Mouse (Mus musculus): ENCODE data around the gene Pxn.
"Not testable (repeated sequence)": the region's sequence is repeated elsewhere in the genome, so short reads cannot be mapped to it uniquely, and the experiment has no call there.

Gene Pxn

GRCm38 (mm10) chr5:115509321-115509761 is 2.9 kb downstream of the Pxn start:
- DNase-seq (ENCODE audit: low spot score), result no peak

GRCm38 (mm10) chr5:115509790-115510689 is 3.6 kb downstream of the Pxn start:
- no peak for DNase-seq (ENCODE audit: low spot score)

DNA sequence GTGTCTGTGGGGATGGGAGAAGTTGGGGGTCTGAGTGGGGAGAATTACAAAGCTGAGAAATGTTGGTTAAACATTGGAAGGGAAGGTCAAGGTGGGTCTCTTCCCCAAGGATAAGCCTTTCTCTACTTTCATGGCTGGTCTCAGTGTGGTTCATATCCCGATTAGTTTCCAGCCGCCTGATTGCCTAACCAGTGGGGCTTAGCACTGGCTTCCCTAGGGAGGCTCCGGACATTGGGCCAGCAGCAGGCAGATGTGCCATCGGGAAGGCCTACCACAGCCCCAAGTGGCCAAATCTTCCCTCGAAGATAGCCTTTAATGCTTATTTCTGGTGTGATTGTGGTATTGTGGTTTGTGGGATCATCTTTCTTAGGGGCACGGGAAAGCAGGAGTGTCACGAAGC is 5.9 kb downstream of the Pxn start:
- no peak for DNase-seq (ENCODE audit: low spot score)

DNA sequence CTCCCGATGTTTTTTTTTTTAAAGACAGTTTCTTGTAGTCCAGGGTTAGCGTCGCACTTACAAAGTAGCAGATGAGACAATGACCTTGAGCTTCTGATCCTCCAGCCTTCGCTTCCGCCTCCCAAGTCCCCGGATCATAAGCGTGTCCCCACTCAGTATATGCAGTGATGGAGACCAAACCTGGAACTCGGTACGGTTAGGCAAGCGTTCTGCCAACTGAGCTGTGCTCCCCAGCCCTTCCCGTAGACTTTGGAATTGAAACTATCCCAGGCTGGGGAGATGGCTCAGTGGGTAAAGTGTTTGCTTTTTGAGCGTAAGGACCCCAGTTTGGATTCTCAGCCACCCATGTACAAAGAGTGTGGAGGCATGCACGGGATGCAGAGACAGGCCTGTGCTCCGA is 6.8 kb downstream of the Pxn start:
- no peak for DNase-seq (ENCODE audit: low spot score)

DNA sequence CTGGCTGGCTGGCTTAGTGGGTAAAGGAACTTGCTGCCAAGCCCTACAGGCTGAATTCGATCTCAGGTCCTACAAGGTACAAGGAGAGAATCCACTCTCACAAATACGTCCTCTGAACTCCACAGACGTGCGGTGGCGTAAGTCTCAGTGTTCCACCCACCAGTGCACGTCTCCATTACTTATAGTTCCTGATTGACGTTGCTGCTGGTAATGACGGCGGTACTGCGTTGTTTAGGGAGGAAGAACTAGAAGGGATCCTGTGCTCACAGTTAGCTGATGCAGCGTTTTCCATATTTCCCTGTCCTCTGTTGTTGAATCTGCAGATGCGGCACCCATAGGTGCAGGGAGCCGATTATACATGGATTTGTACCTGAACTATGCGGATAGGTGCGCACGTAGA is 7.2 kb downstream of the Pxn start:
- no peak for DNase-seq (ENCODE audit: low spot score)

DNA sequence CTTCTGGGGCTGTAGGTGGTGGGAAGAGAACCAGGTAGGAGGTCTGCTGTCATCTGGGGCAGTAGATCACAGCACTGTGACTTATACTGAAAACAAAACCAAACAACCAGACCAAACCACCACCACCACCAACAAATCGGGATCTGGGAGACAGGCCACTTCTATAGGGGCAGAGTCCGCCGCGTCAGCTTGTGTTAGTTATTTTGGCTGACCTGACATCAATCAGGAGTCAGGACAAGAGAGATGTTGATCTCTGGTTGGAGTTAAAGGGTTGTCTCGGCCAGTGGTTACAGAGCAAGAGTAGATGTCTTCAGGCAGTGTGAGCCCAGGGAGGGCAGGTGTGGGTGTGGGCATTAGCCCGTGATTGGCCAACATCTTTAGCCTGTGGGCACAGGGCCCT is 7.9 kb downstream of the Pxn start:
- DNase-seq (ENCODE audit: low spot score), result no peak

DNA sequence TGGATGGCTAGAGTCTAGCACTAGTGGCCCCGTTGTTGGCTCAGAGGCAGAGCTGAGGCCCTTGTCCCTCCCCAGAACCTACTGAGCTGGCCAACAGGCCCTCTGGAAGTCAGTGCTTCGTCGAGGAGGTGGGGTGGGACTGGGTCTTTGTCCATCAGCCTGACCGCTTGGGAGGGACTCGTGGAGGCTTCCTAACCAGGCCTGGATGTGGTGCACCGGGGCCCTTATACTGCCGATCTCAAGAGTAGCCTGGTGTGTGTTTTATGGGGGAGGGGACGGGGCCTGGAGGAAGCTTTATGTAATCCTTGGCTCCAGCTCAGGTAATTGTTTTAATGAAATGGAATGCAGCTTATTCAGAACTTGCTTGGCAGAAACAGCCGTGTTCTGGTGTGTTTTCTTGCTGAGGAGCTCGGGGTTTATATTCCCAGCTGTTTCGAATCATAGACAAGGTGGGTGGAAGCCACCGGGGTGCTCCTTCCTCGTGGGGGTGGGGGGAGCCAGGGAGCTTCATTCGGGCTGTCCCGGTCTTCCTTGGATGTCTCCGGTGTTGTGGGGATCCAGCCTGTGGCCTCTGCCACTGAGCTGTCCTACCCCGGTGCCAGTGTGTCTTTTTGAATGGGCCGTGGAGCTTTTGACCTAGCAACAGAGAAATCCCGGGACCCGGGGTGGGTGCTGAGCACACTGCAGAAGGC is 8.6 kb downstream of the Pxn start:
- DNase-seq (ENCODE audit: low spot score), result no peak

GRCm38 (mm10) chr5:115516081-115516907 is 9.8 kb downstream of the Pxn start:
- no peak for DNase-seq (ENCODE audit: low spot score)

DNA sequence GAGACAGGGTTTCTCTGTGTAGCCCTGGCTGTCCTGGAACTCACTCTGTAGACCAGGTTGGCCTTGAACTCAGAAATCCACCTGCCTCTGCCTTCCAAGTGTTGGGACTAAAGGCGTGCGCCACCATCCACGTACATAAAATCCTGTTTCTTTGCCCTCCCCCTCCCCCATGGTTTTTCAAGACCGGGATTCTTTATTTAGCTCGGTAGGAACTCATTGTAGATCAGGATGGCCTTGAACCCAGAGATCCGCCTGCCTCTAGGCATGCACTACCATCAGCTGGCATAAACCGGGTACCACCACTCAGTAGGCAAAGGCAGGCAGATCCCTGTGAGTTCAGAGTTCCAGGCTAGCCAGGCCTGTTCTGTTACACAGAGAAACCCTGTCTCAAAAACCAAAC is 10.4 kb downstream of the Pxn start:
- DNase-seq (ENCODE audit: low spot score), result no peak

- DNase-seq (ENCODE audit: low spot score), result no peak
Measured at GRCm38 (mm10) chr5:115517501-115517900, 11.0 kb downstream of the Pxn start.

- DNase-seq (ENCODE audit: low spot score), result not testable (repeated sequence)
Measured at GRCm38 (mm10) chr5:115518214-115518613, 11.7 kb downstream of the Pxn start.

DNA sequence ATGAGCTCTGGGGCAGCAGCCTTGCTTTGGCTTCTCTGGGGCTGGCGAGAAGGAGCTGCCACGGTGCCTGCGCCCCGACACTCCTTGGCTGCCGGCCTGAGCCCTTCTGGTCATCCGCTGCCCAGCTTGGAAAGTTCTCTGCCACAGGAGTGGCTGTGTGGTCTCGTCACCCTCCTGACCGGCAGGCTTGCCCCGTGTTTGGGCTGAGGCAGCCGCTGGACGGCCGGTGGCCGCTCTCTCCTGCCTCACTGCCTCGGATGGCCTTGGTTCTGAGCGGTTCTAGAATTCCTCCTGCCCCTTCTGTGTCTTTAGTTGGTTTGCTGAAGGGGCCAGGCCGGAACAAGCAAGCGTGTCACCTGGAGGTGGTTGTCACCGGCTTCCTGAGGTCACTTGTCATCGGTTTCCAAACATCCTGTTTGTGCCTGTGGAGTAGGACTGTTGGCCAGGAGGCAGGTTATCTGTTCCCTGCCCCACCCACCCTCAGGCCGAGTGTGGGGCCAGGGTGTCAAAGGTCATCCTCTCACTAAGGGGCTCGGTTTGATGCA is 13.9 kb downstream of the Pxn start:
- no peak for DNase-seq (ENCODE audit: low spot score)

DNA sequence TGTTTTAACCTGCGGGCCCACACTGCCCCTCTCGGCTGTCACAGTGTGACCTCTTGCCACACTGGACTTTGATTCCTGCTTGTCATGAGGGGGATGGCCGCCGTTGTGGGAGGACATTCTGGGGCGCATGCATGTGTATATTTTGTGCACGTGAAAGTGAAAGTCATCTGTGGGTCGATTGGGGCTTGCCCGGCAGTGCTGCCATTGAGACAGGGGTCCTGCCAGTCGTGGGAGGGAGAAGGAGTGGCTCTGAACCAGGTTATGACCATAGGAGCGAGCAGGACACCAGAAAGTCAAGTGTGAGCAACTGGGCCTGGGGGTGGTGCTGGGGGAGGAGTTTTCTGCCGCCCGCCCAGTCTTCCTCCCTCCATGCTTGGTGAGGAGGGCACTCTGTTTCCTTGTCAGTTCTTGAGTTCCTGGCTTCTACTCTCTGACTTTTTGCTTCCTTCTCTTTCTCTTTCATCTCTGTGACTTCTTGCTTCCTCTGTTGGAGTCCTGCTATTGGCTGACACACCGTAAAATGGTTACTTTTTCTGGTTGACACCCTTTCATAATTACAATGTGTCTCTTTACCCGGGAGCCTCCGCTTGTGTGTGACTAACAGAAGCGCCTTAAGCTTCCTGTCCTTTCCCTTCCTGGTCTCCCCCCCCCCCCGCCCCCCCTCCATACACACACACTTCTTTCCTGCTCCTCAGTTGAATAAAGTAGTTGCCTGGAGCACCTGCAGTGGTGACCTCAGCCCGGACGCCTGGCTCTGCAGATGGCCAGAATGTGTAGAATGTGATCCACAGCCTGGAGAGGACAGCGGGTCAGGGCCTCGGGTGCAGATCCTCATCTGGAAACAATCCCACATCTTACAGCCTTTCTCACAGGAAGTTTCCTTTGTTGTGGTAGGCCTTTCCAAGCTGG is 15.3 kb downstream of the Pxn start:
- DNase-seq (ENCODE audit: low spot score), result no peak

- DNase-seq (ENCODE audit: low spot score), result no peak
Measured at GRCm38 (mm10) chr5:115522531-115522930, 16.1 kb downstream of the Pxn start.

DNA sequence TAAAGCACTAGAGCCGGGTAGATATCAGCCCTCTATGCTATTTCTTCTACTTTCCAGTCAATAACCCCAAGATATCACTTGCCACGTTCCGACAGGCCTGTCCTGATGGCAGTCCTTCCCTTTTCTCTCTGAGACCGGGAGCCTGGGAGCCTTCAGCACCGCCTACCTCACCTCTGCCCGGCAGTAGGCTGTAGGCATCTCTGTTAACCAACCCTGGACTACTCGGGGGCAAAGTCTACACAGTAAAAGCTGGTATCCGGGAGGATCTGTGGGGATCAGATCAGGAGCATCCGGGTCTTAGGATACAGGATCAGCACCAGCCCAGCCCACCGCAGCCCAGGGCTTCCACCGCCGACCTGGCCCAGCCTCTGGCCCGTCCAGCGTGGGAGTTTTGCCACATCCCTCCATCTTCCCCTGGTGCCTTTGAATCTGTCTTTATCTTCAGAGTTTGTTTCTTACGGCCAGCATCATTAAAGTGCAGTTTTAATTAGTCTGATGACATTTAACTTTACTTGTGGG is 16.6 kb downstream of the Pxn start:
- DNase-seq (ENCODE audit: low spot score), result no peak

GRCm38 (mm10) chr5:115523971-115524370 is 17.5 kb downstream of the Pxn start:
- peak; percentile 45 for DNase-seq (ENCODE audit: low spot score)

DNA sequence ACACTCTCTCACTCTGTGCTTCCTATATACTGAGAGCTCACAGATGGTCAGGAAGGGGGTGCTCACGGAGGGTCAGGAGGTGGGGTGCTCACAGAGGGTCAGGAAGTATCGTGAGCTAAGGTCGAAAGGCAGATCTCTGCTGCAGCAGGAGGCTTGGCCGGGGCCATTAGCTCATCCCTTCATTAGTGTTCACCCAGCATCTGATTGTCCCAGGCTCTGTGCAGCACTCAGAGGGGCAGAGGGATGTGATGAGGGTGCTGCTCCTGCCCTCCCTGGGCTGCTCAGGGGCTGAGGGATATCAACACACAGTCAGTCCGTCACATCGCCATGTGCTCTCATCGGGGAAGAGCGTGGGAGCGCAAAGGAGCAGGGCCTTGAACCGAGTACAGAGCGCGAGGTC is 18.0 kb downstream of the Pxn start:
- DNase-seq (ENCODE audit: low spot score), result no peak

DNA sequence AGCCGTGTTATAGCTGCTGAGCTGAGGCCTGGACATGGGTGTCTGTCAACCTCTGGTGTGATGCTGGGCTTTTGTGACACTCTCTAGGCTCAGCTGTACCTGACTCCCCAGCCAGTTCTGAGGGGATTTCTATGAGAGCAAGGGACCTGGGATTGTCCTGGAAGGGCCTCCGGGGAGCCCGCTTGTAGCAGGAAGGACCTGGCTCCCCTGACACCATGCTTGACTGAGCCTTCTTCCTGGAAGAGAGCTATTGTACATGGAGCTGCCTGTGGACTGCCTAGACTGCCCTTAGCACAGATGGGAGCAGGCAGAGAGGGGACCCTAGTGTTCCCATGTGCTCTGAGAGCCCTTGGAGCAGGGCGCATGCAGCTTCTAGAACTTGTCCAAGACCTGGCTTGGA is 18.9 kb downstream of the Pxn start:
- no peak for DNase-seq (ENCODE audit: low spot score)

GRCm38 (mm10) chr5:115525943-115526342 is 19.5 kb downstream of the Pxn start:
- no peak for DNase-seq (ENCODE audit: low spot score)

GRCm38 (mm10) chr5:115526456-115527202 is 20.2 kb downstream of the Pxn start:
- DNase-seq (ENCODE audit: low spot score), result no peak

Measured in retina, embryonic 14.5 days (tissue).